Mouse (Mus musculus) megakaryocyte-erythroid progenitor cell, adult 5-6 weeks (primary cell): ENCODE data around the gene Gm4922. TPM values are rescaled to one million over a fixed set of nuclear protein-coding genes. Genes with fewer than 3 reads are reported as not detected.

Experiments used
- ATAC-seq: replicated peaks from 2 replicates; pipeline ENCODE4 v1.8.0; 2016; ENCODE audit warnings: mild to moderate bottlenecking, inconsistent platforms; ENCODE audit not compliant: severe bottlenecking, poor library complexity, low FRiP score, low TSS enrichment
- total RNA-seq, 2 experiments: library from RNA; stranded (forward) in 1 of 2; stranded (reverse) in 1 of 2; fragments of 200-1000, 215-1000 nt in 1 of 2; fragments of >200 nt in 1 of 2; fragmentation: Nextera tagmentation in 1 of 2; gene quantifications; 2 replicates each; pipeline ENCODE4 v1.2.3; 2014 to 2017

The Gm4922 gene
- not detected in 2 replicates for total RNA-seq (2014; fragmentation: Nextera tagmentation)
- total RNA-seq (2017) = not detected in 2 replicates

- ATAC-seq = no peak
Observed at GRCm38 (mm10) chr10:18786693-18787092, at the start of gene Gm4922. TSS of gene Gm4922 (minus strand) at chr10:18786793.

- ATAC-seq = no peak
Observed at GRCm38 (mm10) chr10:18835684-18836479, 49.3 kb upstream of the Gm4922 start.

GRCm38 (mm10) chr10:18834389-18834788 is 47.8 kb upstream of the Gm4922 start:
- no peak for ATAC-seq

GRCm38 (mm10) chr10:18831823-18832222 is 45.2 kb upstream of the Gm4922 start:
- ATAC-seq = no peak

GRCm38 (mm10) chr10:18830359-18830758 is 43.8 kb upstream of the Gm4922 start:
- ATAC-seq = no peak

GRCm38 (mm10) chr10:18827936-18828335 is 41.3 kb upstream of the Gm4922 start:
- ATAC-seq = no peak

- no peak for ATAC-seq
Observed at GRCm38 (mm10) chr10:18826107-18826506, 39.5 kb upstream of the Gm4922 start.

- ATAC-seq = no peak
Observed at GRCm38 (mm10) chr10:18825143-18825542, 38.5 kb upstream of the Gm4922 start.

- ATAC-seq = no peak
Observed at GRCm38 (mm10) chr10:18816560-18816959, 30.0 kb upstream of the Gm4922 start.

- no peak for ATAC-seq
Observed at GRCm38 (mm10) chr10:18811751-18812150, 25.2 kb upstream of the Gm4922 start.

GRCm38 (mm10) chr10:18790063-18790462 is 3.5 kb upstream of the Gm4922 start:
- no peak for ATAC-seq

- ATAC-seq = no peak
Observed at GRCm38 (mm10) chr10:18788601-18789000, 2.0 kb upstream of the Gm4922 start.

GRCm38 (mm10) chr10:18777546-18777945 is 9.0 kb downstream of the Gm4922 start:
- no peak for ATAC-seq

GRCm38 (mm10) chr10:18772537-18773179 is 13.9 kb downstream of the Gm4922 start:
- ATAC-seq = no peak

GRCm38 (mm10) chr10:18769909-18770308 is 16.7 kb downstream of the Gm4922 start:
- no peak for ATAC-seq

- 0 out of 2 replicates have a peak, but pooled peaks have one; percentile 47 for ATAC-seq
Observed at GRCm38 (mm10) chr10:18760241-18760640, 26.4 kb downstream of the Gm4922 start.

- ATAC-seq = no peak
Observed at GRCm38 (mm10) chr10:18750057-18750456, 36.5 kb downstream of the Gm4922 start.

GRCm38 (mm10) chr10:18743286-18744142 is 43.1 kb downstream of the Gm4922 start, which contains the start of gene Arfgef3:
TSS of gene Arfgef3 (minus strand) at chr10:18743949.
- peak; percentile 75 for ATAC-seq

GRCm38 (mm10) chr10:18742086-18742485 is 44.5 kb downstream of the Gm4922 start:
- ATAC-seq = no peak

GRCm38 (mm10) chr10:18741024-18741423 is 45.6 kb downstream of the Gm4922 start:
- no peak for ATAC-seq
